Mouse (Mus musculus) left cerebral cortex, postnatal 10 days (tissue): ENCODE results near the gene Dtd2. TPM values are rescaled to one million over a fixed set of nuclear protein-coding genes. Genes with fewer than 3 reads are reported as not detected.

Experiments
- DNase-seq, 2 experiments: peaks; one replicate each; pipeline ENCODE4 v3.0.0; 2021 to 2022; ENCODE audit warnings: low spot score in 2 of 2, mixed read lengths in 1 of 2; ENCODE audit errors: extremely low spot score in 1 of 2
- intact Hi-C: fragments of 180-260 bp; cut with DNase I; formaldehyde crosslinking; loops from one replicate; pipeline ENCODE4 v1.15.1; 2025
- total RNA-seq, 2 experiments: library from RNA; stranded (reverse); gene quantifications; 2 replicates each; pipeline ENCODE4 v1.2.3; 2021

The Dtd2 gene
- total RNA-seq, 2 experiments from 2014 or later, result 10.0 to 11.1 TPM

- no peak for DNase-seq
- intact Hi-C loops, result no loop called here
Measured at GRCm38 (mm10) chr12:51939848-51940247, 66.5 kb downstream of the Dtd2 start.

Other genes starting within 250 kb of the Dtd2 start
- 10 to 100 TPM; 89.9 to 90.7 TPM for gene Hectd1, start 177.0 kb downstream of the Dtd2 start, total RNA-seq
- gene Heatr5a, start 35.2 kb downstream of the Dtd2 start, total RNA-seq, result 1 to 10 TPM; 8.6 to 8.8 TPM
- gene Gpr33, start 21.6 kb upstream of the Dtd2 start, total RNA-seq, result not detected
- 1 to 10 TPM; 5.0 to 5.6 TPM for gene Nubpl, start 91.2 kb upstream of the Dtd2 start, total RNA-seq